Mouse (Mus musculus) stomach, embryonic 16.5 days (tissue): ENCODE results near the gene Zbtb4. TPM values are rescaled to one million over a fixed set of nuclear protein-coding genes. Genes with fewer than 3 reads are reported as not detected.
A peak's percentile ranks its signal among the peaks of the same experiment; 100 is the strongest.

Experiments
- ATAC-seq: fragments of 200-750 bp; cut with Nextera tagmentation; 2 replicates; pipeline ENCODE4 v1.8.0; 2017; ENCODE audit warnings: moderate number of reproducible peaks, moderate TSS enrichment; ENCODE audit not compliant: insufficient read depth, low FRiP score
- H3K27ac ChIP-seq: fragments of 300-500 bp; sonication (generic); 2 replicates; pipeline ENCODE4 v1.5.1; 2014; ENCODE audit warnings: low read length
- H3K27me3 ChIP-seq: fragments of 300-500 bp; sonication (generic); 2 replicates; pipeline ENCODE4 v1.6.1; 2014; ENCODE audit warnings: low read length, control low read depth, mixed read lengths; ENCODE audit not compliant: control insufficient read depth, insufficient read depth
- H3K36me3 ChIP-seq: fragments of 300-500 bp; sonication (generic); 2 replicates; pipeline ENCODE4 v1.6.1; 2014; ENCODE audit warnings: low read length; ENCODE audit not compliant: control insufficient read depth, insufficient read depth
- H3K4me1 ChIP-seq: fragments of 300-500 bp; sonication (generic); 2 replicates; pipeline ENCODE4 v1.6.1; 2014; ENCODE audit warnings: low read length, control low read depth, mixed read lengths; ENCODE audit not compliant: control insufficient read depth, insufficient read depth
- H3K4me2 ChIP-seq: fragments of 300-500 bp; sonication (generic); 2 replicates; pipeline ENCODE4 v1.6.1; 2014; ENCODE audit warnings: low read depth, low read length, mixed read lengths
- H3K4me3 ChIP-seq: fragments of 300-500 bp; sonication (generic); replicated peaks from 2 replicates; pipeline ENCODE4 v1.5.1; 2014; ENCODE audit warnings: mild to moderate bottlenecking, low read length
- H3K9ac ChIP-seq: fragments of 300-500 bp; sonication (generic); 2 replicates; pipeline ENCODE4 v1.6.1; 2014; ENCODE audit warnings: low read length
- H3K9me3 ChIP-seq: fragments of 300-500 bp; sonication (generic); replicated peaks from 2 replicates; pipeline ENCODE4 v1.6.1; 2016; ENCODE audit warnings: low read length, control low read depth; ENCODE audit not compliant: control insufficient read depth
- WGBS: fragments of 180-500 bp; shearing (Covaris S2); extraction: QIAGEN DNeasy Blood & Tissue Kit; methylation state at CpG from one replicate; pipeline ENCODE4 v1.1.7; 2014; 5-methylcytosine and 5-hydroxymethylcytosine counted together
- polyA plus RNA-seq: library from polyadenylated mRNA; unstranded; fragments of >200 nt; fragmentation: Nextera tagmentation; extraction: Ambion mirVana; gene quantifications from 2 replicates; pipeline ENCODE4 v1.2.1, GENCODE M21; 2015

Gene Zbtb4
- polyA plus RNA-seq, 1 experiment from 2014 or later: 3.4 TPM

GRCm38 (mm10) chr11:69815155-69815554 is 49.4 kb downstream of the Zbtb4 start, which contains the start of gene Gm39566:
Gene Gm39566, minus strand, starts transcription at chr11:69815298.
- Histone ChIP-seq H3K4me1 (no peaks in the 10 kb centered on the region), H3K4me3 (no peak within 1 kb of the TSS), H3K9me3 (peaks cover 11% of the 10 kb centered on the region; the same call in 1 of the 2 replicates), H3K27me3 (no peaks in the 10 kb centered on the region), H3K4me2 (no peak within 1 kb of the TSS), H3K9ac (no peak within 1 kb of the TSS), H3K36me3 (no peaks in the 10 kb centered on the region), H3K27ac (no peak within 1 kb of the TSS)
- no peak for ATAC-seq
- WGBS: 58% methylated on average over 10 of the region's 10 CpGs

- H3K4me3 ChIP-seq: no peak overlapping the region
- H3K27ac ChIP-seq: no peak overlapping the region
- no peaks in the 10 kb centered on the region for H3K27me3 ChIP-seq
- no peaks in the 10 kb centered on the region for H3K4me1 ChIP-seq
- no peak for ATAC-seq
- H3K36me3 ChIP-seq: no peaks in the 10 kb centered on the region
- no peak overlapping the region for H3K9ac ChIP-seq
- H3K9me3 ChIP-seq: peaks cover 11% of the 10 kb centered on the region; the same call in 1 of the 2 replicates
- 85% methylated on average over 12 of the region's 12 CpGs for WGBS
- no peak overlapping the region for H3K4me2 ChIP-seq
Measured at GRCm38 (mm10) chr11:69816520-69816919, 50.8 kb downstream of the Zbtb4 start.

GRCm38 (mm10) chr11:69818365-69818764 is 52.7 kb downstream of the Zbtb4 start, which contains the start of gene Spem2:
Gene Spem2, minus strand, starts transcription at chr11:69818465.
- H3K4me3 ChIP-seq: no peak within 1 kb of the TSS
- no peaks in the 10 kb centered on the region for H3K36me3 ChIP-seq
- no peak within 1 kb of the TSS for H3K27ac ChIP-seq
- peaks cover 11% of the 10 kb centered on the region; the same call in 1 of the 2 replicates for H3K9me3 ChIP-seq
- no peaks in the 10 kb centered on the region for H3K27me3 ChIP-seq
- H3K9ac ChIP-seq: no peak within 1 kb of the TSS
- WGBS: 79% methylated on average over 2 of the region's 2 CpGs
- no peak within 1 kb of the TSS for H3K4me2 ChIP-seq
- H3K4me1 ChIP-seq: no peaks in the 10 kb centered on the region
- no peak for ATAC-seq

GRCm38 (mm10) chr11:69818871-69819270 is 53.2 kb downstream of the Zbtb4 start:
- no peak for ATAC-seq
- Histone ChIP-seq H3K9ac (no peak overlapping the region), H3K27ac (no peak overlapping the region), H3K4me1 (no peaks in the 10 kb centered on the region), H3K27me3 (no peaks in the 10 kb centered on the region), H3K9me3 (peaks cover 11% of the 10 kb centered on the region; the same call in 1 of the 2 replicates), H3K4me3 (no peak overlapping the region), H3K36me3 (no peaks in the 10 kb centered on the region), H3K4me2 (no peak overlapping the region)
- WGBS: 88% methylated on average over 8 of the region's 8 CpGs

GRCm38 (mm10) chr11:69822080-69822479 is 56.4 kb downstream of the Zbtb4 start, which contains the start of gene Spem1:
Gene Spem1, minus strand, starts transcription at chr11:69822180.
- no peak for ATAC-seq
- Histone ChIP-seq H3K4me2 (no peak within 1 kb of the TSS), H3K27me3 (no peaks in the 10 kb centered on the region), H3K9ac (no peak within 1 kb of the TSS), H3K4me1 (no peaks in the 10 kb centered on the region), H3K36me3 (peaks cover 12% of the 10 kb centered on the region; the same call in 1 of the 2 replicates), H3K4me3 (no peak within 1 kb of the TSS), H3K9me3 (peaks cover 6% of the 10 kb centered on the region; the same call in 1 of the 2 replicates), H3K27ac (no peak within 1 kb of the TSS)
- 84% methylated on average over 3 of the region's 3 CpGs for WGBS

GRCm38 (mm10) chr11:69823456-69823855 is 57.7 kb downstream of the Zbtb4 start:
- 71% methylated on average over 2 of the region's 2 CpGs for WGBS
- Histone ChIP-seq H3K4me3 (no peak overlapping the region), H3K9ac (no peak overlapping the region), H3K36me3 (peaks cover 18% of the 10 kb centered on the region; the same call in 1 of the 2 replicates), H3K27me3 (no peaks in the 10 kb centered on the region), H3K9me3 (no peaks in the 10 kb centered on the region), H3K4me1 (no peaks in the 10 kb centered on the region), H3K27ac (no peak overlapping the region), H3K4me2 (no peak overlapping the region)
- no peak for ATAC-seq

- Histone ChIP-seq H3K4me2 (no peak overlapping the region), H3K27me3 (no peaks in the 10 kb centered on the region), H3K36me3 (peaks cover 18% of the 10 kb centered on the region; the same call in 1 of the 2 replicates), H3K27ac (no peak overlapping the region), H3K4me1 (peaks cover 8% of the 10 kb centered on the region; the same call in 1 of the 2 replicates), H3K9ac (no peak overlapping the region), H3K9me3 (no peaks in the 10 kb centered on the region), H3K4me3 (no peak overlapping the region)
- 69% methylated on average over 5 of the region's 5 CpGs for WGBS
- ATAC-seq: no peak
Measured at GRCm38 (mm10) chr11:69828832-69829231, 63.1 kb downstream of the Zbtb4 start.

GRCm38 (mm10) chr11:69833554-69833953 is 67.8 kb downstream of the Zbtb4 start:
- Histone ChIP-seq H3K27ac (no peak overlapping the region), H3K9me3 (no peaks in the 10 kb centered on the region), H3K36me3 (no peaks in the 10 kb centered on the region), H3K4me3 (peak overlapping the region; percentile 43), H3K9ac (peak overlapping the region; percentile 77), H3K27me3 (no peaks in the 10 kb centered on the region), H3K4me1 (peaks cover 30% of the 10 kb centered on the region), H3K4me2 (peak overlapping the region; percentile 89)
- ATAC-seq: no peak
- 53% methylated on average over 8 of the region's 8 CpGs for WGBS
